Mouse (Mus musculus) stomach, postnatal 0 days (tissue): ENCODE results near the gene Bloc1s1.

Experiments used
- CTCF ChIP-seq: IDR thresholded peaks from 2 replicates; pipeline ENCODE4 v1.5.1; 2016; ENCODE audit warnings: antibody characterized with exemption, low read depth, mild to moderate bottlenecking, moderate library complexity
- EP300 ChIP-seq: optimal IDR thresholded peaks from 2 replicates; pipeline ENCODE3; 2016; ENCODE audit warnings: antibody characterized with exemption

DNA sequence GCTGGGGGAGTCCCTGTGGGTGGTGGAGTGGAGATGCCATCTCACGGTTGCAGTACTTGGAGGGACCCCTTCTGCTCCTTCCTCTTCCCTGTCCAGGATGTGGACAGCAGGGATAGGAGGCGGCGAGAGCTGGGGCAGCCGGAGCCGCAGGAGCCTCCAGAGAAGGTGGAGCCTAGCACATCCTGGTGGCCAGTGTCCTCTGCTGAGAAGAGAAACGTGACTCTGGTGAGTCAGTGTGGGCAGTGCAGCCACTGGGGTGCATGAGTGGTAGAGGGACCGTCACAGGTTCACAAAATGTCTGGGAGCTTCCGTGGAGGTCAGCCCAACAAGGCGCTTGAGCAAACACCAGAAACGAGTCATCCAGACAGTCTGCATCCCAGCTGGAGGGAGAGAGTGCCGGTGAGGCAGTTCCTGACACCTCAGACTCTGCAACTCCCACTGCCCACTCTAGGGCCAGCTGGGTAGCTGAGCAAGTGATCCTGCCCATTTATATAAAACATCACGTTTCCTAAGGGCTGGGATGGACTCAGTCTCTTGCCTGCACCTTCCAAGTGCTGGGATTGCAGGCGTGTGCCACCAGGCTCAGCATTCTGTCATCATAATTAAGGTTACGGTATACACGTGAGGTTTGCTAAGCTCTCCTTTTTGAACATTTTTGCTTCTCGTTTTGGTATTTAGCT is 26.5 kb upstream of the Bloc1s1 start:
- no peak for TF ChIP-seq EP300
- 0 out of 2 replicates have a peak, but pooled peaks have one; percentile 10 for TF ChIP-seq CTCF
